Mouse (Mus musculus) cerebellum, adult 2 months (tissue): ENCODE measurements around the gene Eif2b1.

Experiments
- CTCF ChIP-seq: fragments of 200-500 bp; IDR thresholded peaks from 2 replicates; pipeline ENCODE4 v1.5.1; 2011; ENCODE audit warnings: low read depth, mild to moderate bottlenecking, control low read depth, low read length, moderate library complexity, borderline replicate concordance; ENCODE audit not compliant: insufficient read depth
- POLR2A ChIP-seq: fragments of 200-500 bp; IDR thresholded peaks from 2 replicates; pipeline ENCODE4 v1.6.1; 2011; ENCODE audit warnings: low read length, control low read depth, borderline replicate concordance; ENCODE audit not compliant: insufficient read depth

- TF ChIP-seq CTCF, result no peak
- no peak for TF ChIP-seq POLR2A
These were observed 25.4 kb upstream of the Eif2b1 start for GRCm38 (mm10) chr5:124604296-124604695.
